Mouse (Mus musculus): ENCODE results near the gene 4930562C15Rik. TPM values are rescaled to one million over a fixed set of nuclear protein-coding genes. Genes with fewer than 3 reads are reported as not detected.

4930562C15Rik gene
- polyA plus RNA-seq, 1 experiment from 2014 or later, result 0.46 TPM

- no peaks in the 10 kb centered on the region for H3K27me3 ChIP-seq
- no peak for ATAC-seq (ENCODE audit: insufficient number of reproducible peaks, insufficient read depth, low FRiP score, low TSS enrichment, low read depth)
- peak overlapping the region; percentile 90 for H3K4me3 ChIP-seq (replicated peaks)
- peak overlapping the region; percentile 99 for H3K27ac ChIP-seq
- no peaks in the 10 kb centered on the region for H3K9me3 ChIP-seq
- WGBS, result under 1% methylated on average over 42 of the region's 54 CpGs
- peak overlapping the region; percentile 86 for H3K9ac ChIP-seq (replicated peaks)
- H3K4me2 ChIP-seq, result peak overlapping the region; percentile 88
- H3K4me1 ChIP-seq (replicated peaks), result peaks cover 25% of the 10 kb centered on the region
- peaks cover 28% of the 10 kb centered on the region for H3K36me3 ChIP-seq
Observed at GRCm38 (mm10) chr16:4879101-4879707, 44.0 kb downstream of the 4930562C15Rik start.

DNA sequence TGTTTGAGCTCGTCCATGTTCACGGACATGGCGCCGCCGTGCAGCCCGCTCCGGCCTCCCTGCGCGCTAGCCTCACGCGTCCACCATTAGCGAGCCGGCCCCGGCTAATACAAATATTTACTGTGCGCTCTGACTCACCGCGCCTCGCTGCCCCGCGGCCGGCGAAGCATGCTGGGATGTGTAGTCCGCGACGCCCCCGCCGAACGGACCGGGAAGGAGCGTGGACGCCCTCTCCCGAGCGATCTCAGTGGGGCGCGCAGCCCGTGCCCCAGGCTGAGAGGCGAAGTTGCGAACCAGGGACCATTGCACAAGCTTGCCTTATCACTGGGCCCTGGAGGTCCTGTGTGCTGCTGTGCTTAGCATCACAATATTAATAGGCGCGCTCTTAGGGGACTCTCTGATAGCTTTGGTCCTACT lies 44.5 kb downstream of the 4930562C15Rik start:
- WGBS, result 0% methylated on average over 40 of the region's 40 CpGs
- H3K27ac ChIP-seq, result peak overlapping the region; percentile 99
- H3K4me3 ChIP-seq (replicated peaks), result peak overlapping the region; percentile 90
- H3K4me2 ChIP-seq, result peak overlapping the region; percentile 88
- H3K27me3 ChIP-seq, result no peaks in the 10 kb centered on the region
- peak; percentile 56 for ATAC-seq (ENCODE audit: insufficient number of reproducible peaks, insufficient read depth, low FRiP score, low TSS enrichment, low read depth)
- peaks cover 25% of the 10 kb centered on the region for H3K4me1 ChIP-seq (replicated peaks)
- H3K9ac ChIP-seq (replicated peaks), result peak overlapping the region; percentile 86
- H3K36me3 ChIP-seq, result peaks cover 23% of the 10 kb centered on the region
- H3K9me3 ChIP-seq, result no peaks in the 10 kb centered on the region

DNA sequence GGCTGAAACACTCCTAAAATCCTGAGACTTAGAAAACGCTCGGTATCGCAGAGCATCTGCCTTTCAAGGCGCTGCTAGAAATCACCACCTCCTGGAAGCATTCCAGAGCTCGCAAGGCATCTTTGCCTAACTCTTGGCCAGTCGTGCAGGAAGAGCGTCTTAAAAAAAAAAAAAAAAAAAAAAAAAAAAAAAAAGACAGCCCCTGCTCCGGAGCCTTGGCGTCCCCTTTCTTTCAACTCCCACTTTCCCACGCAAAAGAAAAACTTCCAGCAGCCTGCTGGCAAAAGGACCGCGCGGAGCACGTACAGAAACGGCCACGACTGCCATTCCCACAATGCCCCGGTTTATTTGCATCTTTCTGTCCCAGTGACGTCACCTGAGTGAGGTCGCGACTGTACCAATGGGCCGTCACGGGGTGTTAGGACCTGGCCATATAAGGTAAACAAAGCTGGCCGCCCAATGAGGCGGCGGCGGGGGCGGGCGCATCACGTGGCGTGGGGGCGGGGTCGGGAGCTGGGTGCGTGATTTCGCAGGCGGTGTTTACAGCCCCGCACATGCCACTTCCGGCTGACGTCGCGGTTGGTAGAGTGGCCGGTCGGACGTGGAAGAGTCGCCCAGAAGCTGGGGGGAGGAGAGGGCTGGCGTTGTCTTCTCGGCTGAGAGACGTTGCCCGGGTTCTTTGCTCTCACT lies 45.1 kb downstream of the 4930562C15Rik start, which contains the start of gene Ubald1:
TSS of gene Ubald1 (minus strand) at position 180 of the 690 bp plus-strand sequence.
- Histone ChIP-seq H3K4me1 (replicated peaks) (peaks cover 25% of the 10 kb centered on the region), H3K9me3 (no peaks in the 10 kb centered on the region), H3K4me3 (replicated peaks) (peak within 1 kb of the TSS; percentile 90), H3K27ac (peak within 1 kb of the TSS; percentile 99), H3K4me2 (peak within 1 kb of the TSS; percentile 88), H3K36me3 (peaks cover 17% of the 10 kb centered on the region), H3K9ac (replicated peaks) (peak within 1 kb of the TSS; percentile 86), H3K27me3 (no peaks in the 10 kb centered on the region)
- peak; percentile 87 for ATAC-seq (ENCODE audit: insufficient number of reproducible peaks, insufficient read depth, low FRiP score, low TSS enrichment, low read depth)
- WGBS, result under 1% methylated on average over 48 of the region's 48 CpGs

- peak overlapping the region; percentile 84 for H3K9ac ChIP-seq (replicated peaks)
- H3K4me3 ChIP-seq (replicated peaks), result peak overlapping the region; percentile 90
- peaks cover 27% of the 10 kb centered on the region for H3K4me1 ChIP-seq (replicated peaks)
- 80% methylated on average over 10 of the region's 10 CpGs for WGBS
- H3K36me3 ChIP-seq, result peaks cover 3% of the 10 kb centered on the region; the same call in 1 of the 2 replicates
- no peaks in the 10 kb centered on the region for H3K9me3 ChIP-seq
- peak overlapping the region; percentile 99; the same call in 1 of the 2 replicates for H3K27ac ChIP-seq
- ATAC-seq (ENCODE audit: insufficient number of reproducible peaks, insufficient read depth, low FRiP score, low TSS enrichment, low read depth), result no peak
- H3K4me2 ChIP-seq, result peak overlapping the region; percentile 88
- H3K27me3 ChIP-seq, result no peaks in the 10 kb centered on the region
Observed at GRCm38 (mm10) chr16:4881400-4882351, 46.5 kb downstream of the 4930562C15Rik start.

DNA sequence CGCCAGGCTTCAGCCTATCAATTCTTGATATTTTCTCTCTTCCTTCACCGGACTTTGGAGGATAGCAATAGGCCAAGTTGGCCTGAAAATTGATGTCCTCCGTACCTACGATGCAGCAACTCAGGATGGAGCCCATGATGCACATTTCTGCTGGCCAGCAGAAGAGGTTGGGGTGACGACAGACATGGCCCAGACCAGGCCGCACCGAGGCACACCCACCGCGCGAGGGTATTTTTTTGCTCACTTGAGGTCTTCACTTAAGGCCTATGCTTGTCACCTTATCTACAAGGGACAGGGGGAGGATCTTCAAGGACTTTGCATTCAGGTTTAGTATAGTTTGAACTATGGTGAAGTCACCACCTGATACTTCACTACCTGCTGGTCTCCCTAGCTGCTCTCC lies 49.7 kb downstream of the 4930562C15Rik start:
- Histone ChIP-seq H3K9me3 (no peaks in the 10 kb centered on the region), H3K4me1 (replicated peaks) (peaks cover 33% of the 10 kb centered on the region), H3K4me2 (no peak overlapping the region), H3K27ac (no peak overlapping the region; the same call in 1 of the 2 replicates), H3K27me3 (no peaks in the 10 kb centered on the region), H3K36me3 (no peaks in the 10 kb centered on the region), H3K9ac (replicated peaks) (no peak overlapping the region), H3K4me3 (replicated peaks) (no peak overlapping the region; the same call in 1 of the 2 replicates)
- WGBS, result 88% methylated on average over 10 of the region's 10 CpGs
- ATAC-seq (ENCODE audit: insufficient number of reproducible peaks, insufficient read depth, low FRiP score, low TSS enrichment, low read depth), result no peak

- H3K4me2 ChIP-seq, result peak within 1 kb of the TSS; percentile 83
- ATAC-seq (ENCODE audit: insufficient number of reproducible peaks, insufficient read depth, low FRiP score, low TSS enrichment, low read depth), result peak; percentile 83
- H3K27me3 ChIP-seq, result no peaks in the 10 kb centered on the region
- peak within 1 kb of the TSS; percentile 85 for H3K4me3 ChIP-seq (replicated peaks)
- peaks cover 3% of the 10 kb centered on the region; the same call in 1 of the 2 replicates for H3K36me3 ChIP-seq
- H3K9me3 ChIP-seq, result no peaks in the 10 kb centered on the region
- H3K4me1 ChIP-seq (replicated peaks), result peaks cover 37% of the 10 kb centered on the region
- WGBS, result under 1% methylated on average over 69 of the region's 74 CpGs
- H3K9ac ChIP-seq (replicated peaks), result peak within 1 kb of the TSS; percentile 90
- H3K27ac ChIP-seq, result peak within 1 kb of the TSS; percentile 86
Observed at GRCm38 (mm10) chr16:4885760-4886689, 50.8 kb downstream of the 4930562C15Rik start, which contains the start of gene Mgrn1. TSS of gene Mgrn1 (plus strand) at chr16:4886249.

DNA sequence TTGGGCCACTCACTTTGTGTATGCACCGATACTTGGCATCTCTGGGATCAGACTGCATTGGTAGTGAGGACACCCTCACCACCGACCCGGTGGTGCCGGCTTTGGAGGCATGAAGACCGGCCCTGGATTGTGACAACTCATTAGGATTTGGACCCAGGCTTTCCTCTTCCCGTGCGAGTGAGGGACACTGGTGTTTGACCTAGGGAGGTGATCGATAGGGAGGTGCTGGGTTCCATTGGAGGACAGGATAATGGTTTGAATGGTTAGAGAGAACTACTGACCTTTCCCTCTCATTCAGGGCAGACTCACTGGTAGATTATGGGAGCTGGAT lies 51.4 kb downstream of the 4930562C15Rik start:
- ATAC-seq (ENCODE audit: insufficient number of reproducible peaks, insufficient read depth, low FRiP score, low TSS enrichment, low read depth), result 0 out of 2 replicates have a peak, but pooled peaks have one; percentile 3
- peak overlapping the region; percentile 86 for H3K27ac ChIP-seq
- under 1% methylated on average over 8 of the region's 8 CpGs for WGBS

DNA sequence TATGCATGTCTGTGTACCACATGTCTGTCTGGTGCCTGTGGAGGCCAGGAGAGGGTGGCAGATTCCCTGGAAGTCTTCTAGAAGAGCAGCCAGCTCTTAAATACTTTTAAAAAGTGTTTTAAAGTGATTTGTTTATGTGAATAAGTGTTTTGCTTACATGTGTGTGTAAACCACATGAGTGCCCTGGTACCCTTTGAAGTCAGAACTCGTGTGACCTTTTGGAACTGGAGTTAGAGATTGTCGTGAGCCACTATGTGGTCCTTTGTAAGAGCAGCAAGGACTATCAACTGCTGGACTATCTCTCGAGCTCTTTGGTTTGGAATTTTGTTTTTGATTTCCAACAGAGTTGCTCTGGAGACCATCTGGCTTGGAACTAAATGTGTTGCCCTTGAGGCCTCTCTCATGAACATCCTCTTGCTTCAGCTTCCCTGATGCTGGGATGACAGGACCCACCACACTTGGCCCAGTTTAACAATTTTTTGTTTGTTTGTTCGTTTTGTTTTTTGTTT lies 55.0 kb downstream of the 4930562C15Rik start:
- H3K36me3 ChIP-seq, result peaks cover 23% of the 10 kb centered on the region; the same call in 1 of the 2 replicates
- no peaks in the 10 kb centered on the region for H3K9me3 ChIP-seq
- H3K4me3 ChIP-seq (replicated peaks), result no peak overlapping the region
- ATAC-seq (ENCODE audit: insufficient number of reproducible peaks, insufficient read depth, low FRiP score, low TSS enrichment, low read depth), result no peak
- peaks cover 27% of the 10 kb centered on the region for H3K4me1 ChIP-seq (replicated peaks)
- no peaks in the 10 kb centered on the region for H3K27me3 ChIP-seq
- H3K9ac ChIP-seq (replicated peaks), result no peak overlapping the region
- no peak overlapping the region for H3K4me2 ChIP-seq
- WGBS, result 47% methylated on average over 4 of the region's 4 CpGs
- H3K27ac ChIP-seq, result 0 out of 2 replicates have a peak overlapping the region, but pooled peaks have one; percentile 12

More for the DNA sequence above, 51.4 kb downstream of the 4930562C15Rik start:
- Histone ChIP-seq H3K4me1 (replicated peaks) (peaks cover 32% of the 10 kb centered on the region), H3K9ac (replicated peaks) (peak overlapping the region; percentile 90), H3K36me3 (peaks cover 9% of the 10 kb centered on the region; the same call in 1 of the 2 replicates), H3K9me3 (no peaks in the 10 kb centered on the region), H3K4me3 (replicated peaks) (peak overlapping the region; percentile 85), H3K4me2 (peak overlapping the region; percentile 83), H3K27me3 (no peaks in the 10 kb centered on the region)

GRCm38 (mm10) chr16:4892171-4892570 lies 57.0 kb downstream of the 4930562C15Rik start:
- 92% methylated on average over 6 of the region's 6 CpGs for WGBS
- H3K4me2 ChIP-seq, result no peak overlapping the region
- no peak overlapping the region for H3K4me3 ChIP-seq (replicated peaks)
- no peak overlapping the region for H3K9ac ChIP-seq (replicated peaks)
- H3K27ac ChIP-seq, result no peak overlapping the region
- H3K9me3 ChIP-seq, result no peaks in the 10 kb centered on the region
- H3K36me3 ChIP-seq, result peaks cover 23% of the 10 kb centered on the region; the same call in 1 of the 2 replicates
- ATAC-seq (ENCODE audit: insufficient number of reproducible peaks, insufficient read depth, low FRiP score, low TSS enrichment, low read depth), result no peak
- H3K4me1 ChIP-seq (replicated peaks), result peaks cover 20% of the 10 kb centered on the region
- no peaks in the 10 kb centered on the region for H3K27me3 ChIP-seq
